Mouse (Mus musculus) heart, postnatal 0 days (tissue): ENCODE results near the gene Hcfc2.

Experiments
- CTCF ChIP-seq: IDR thresholded peaks from 2 replicates; pipeline ENCODE4 v1.5.1; 2016; ENCODE audit warnings: antibody characterized with exemption, control low read depth, low read depth
- EP300 ChIP-seq: IDR thresholded peaks from 2 replicates; pipeline ENCODE4 v1.6.1; 2016; ENCODE audit warnings: antibody characterized with exemption, low read depth

GRCm38 (mm10) chr10:82779831-82780230, 83.9 kb downstream of the Hcfc2 start:
- TF ChIP-seq CTCF = no peak
- TF ChIP-seq EP300 = no peak
